Mouse (Mus musculus): ENCODE results near the gene Grn.

- TF ChIP-seq CTCF (IDR thresholded peaks at IDR 0.05) (no peak), EP300 (IDR thresholded peaks at IDR 0.05) (no peak)
Measured at GRCm38 (mm10) chr11:102394421-102395124, 35.5 kb upstream of the Grn start.
